12 mouse cellular contexts compared by ENCODE assay signal in the genomic region with DNA sequence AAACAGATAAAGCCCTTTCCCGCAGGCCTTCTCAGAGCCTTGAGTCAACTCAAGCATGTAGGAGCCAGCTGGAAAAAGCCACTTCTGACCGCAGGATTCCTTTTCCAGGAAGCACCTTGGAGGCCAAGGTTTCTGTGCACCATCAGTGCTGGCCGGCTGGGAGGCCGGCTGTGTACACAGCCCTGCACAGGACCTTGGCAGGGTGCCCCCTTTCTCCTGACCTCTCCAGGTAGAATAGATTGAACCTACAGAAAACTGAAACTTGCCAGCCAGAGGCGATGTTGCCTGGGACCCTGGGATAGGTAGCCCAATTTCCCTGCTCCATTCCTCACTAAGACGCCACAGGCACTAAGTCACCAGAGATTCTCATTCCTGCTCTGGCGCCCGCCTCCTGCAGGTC. TPM values are rescaled to one million over a fixed set of nuclear protein-coding genes. Genes with fewer than 3 reads are reported as not detected.
DNase-seq lines count a peak whose midpoint lies in the region; ATAC-seq and TF ChIP-seq lines count a peak whose summit lies in the region.
"Had no signal": no experiment of that assay in that cellular context is flagged by ENCODE, and none has a peak within 500 bp of the region (broad histone marks: within the 10 kb centered on the region; RNA-seq: fewer than 3 reads in every experiment).

No protein-coding gene starts in this region.

- peak; percentile 95 for DNase-seq in heart, adult 11 months
- DNase-seq in heart, adult 9 months (ENCODE audit: low spot score in 2 of 2), result no peak
- no peak for DNase-seq in cerebellum, adult 11 months
- DNase-seq in layer of hippocampus, adult 8-10 months (ENCODE audit: low spot score in 2 of 2), result no peak
- DNase-seq in c-Kit-positive CD71-positive TER-119-positive erythroid progenitor cells, embryonic 14.5 days (ENCODE audit: low spot score), result no peak

- no peak overlapping the region for H3K4me3 ChIP-seq in C2C12 (ENCODE audit: insufficient read depth, poor library complexity, severe bottlenecking)
- H3K4me3 ChIP-seq in heart, embryonic 15.5 days, result peak overlapping the region; percentile 78
- no peak overlapping the region for H3K4me3 ChIP-seq in liver, embryonic 15.5 days (replicated peaks)

- H3K4me2 ChIP-seq in heart, embryonic 15.5 days, result peak overlapping the region; percentile 91
- peak overlapping the region; percentile 29 for H3K4me2 ChIP-seq in liver, embryonic 15.5 days

- peaks cover 57% of the 10 kb centered on the region for H3K79me2 ChIP-seq in C2C12 (ENCODE audit: control insufficient read depth, insufficient read depth)

- no peak for ATAC-seq in heart, embryonic 15.5 days (replicated peaks; ENCODE audit: insufficient number of reproducible peaks, insufficient read depth, low FRiP score, low read depth)
- no peak for ATAC-seq in liver, embryonic 15.5 days (ENCODE audit: insufficient read depth)

- H3ac ChIP-seq in C2C12 (ENCODE audit: control insufficient read depth, insufficient read length, low read depth), result peak overlapping the region; percentile 9

- H3K36me3 ChIP-seq in C2C12 (ENCODE audit: control insufficient read depth, insufficient read depth), result peaks cover 41% of the 10 kb centered on the region
- peaks cover 16% of the 10 kb centered on the region for H3K36me3 ChIP-seq in heart, embryonic 15.5 days
- 0 out of 2 replicates have a peak, but pooled peaks cover 3% of the 10 kb centered on the region for H3K36me3 ChIP-seq in liver, embryonic 15.5 days (replicated peaks)

- peaks cover 84% of the 10 kb centered on the region for H3K4me1 ChIP-seq in heart, embryonic 15.5 days (replicated peaks)
- H3K4me1 ChIP-seq in liver, embryonic 15.5 days (replicated peaks), result peaks cover 67% of the 10 kb centered on the region

- no peak for TF ChIP-seq CTCF in C2C12 (IDR thresholded peaks at IDR 0.05; ENCODE audit: control insufficient read depth, insufficient read depth, insufficient read length)

- peaks cover 44% of the 10 kb centered on the region for H3K79me3 ChIP-seq in C2C12 (ENCODE audit: low read depth)

- 64% methylated on average over 8 of the region's 8 CpGs for WGBS in heart, embryonic 15.5 days
- WGBS in liver, embryonic 15.5 days (ENCODE audit: insufficient replicate concordance), result 56% methylated on average over 8 of the region's 8 CpGs

- H3K27ac ChIP-seq in heart, embryonic 15.5 days, result peak overlapping the region; percentile 93
- no peak overlapping the region for H3K27ac ChIP-seq in liver, embryonic 15.5 days (replicated peaks)

- H3K9ac ChIP-seq in heart, embryonic 15.5 days, result peak overlapping the region; percentile 84
- no peak overlapping the region for H3K9ac ChIP-seq in liver, embryonic 15.5 days

- no peaks in the 10 kb centered on the region for H3K9me3 ChIP-seq in heart, embryonic 15.5 days (replicated peaks)
- no peaks in the 10 kb centered on the region for H3K9me3 ChIP-seq in liver, embryonic 15.5 days (replicated peaks)

- no peaks in the 10 kb centered on the region for H3K27me3 ChIP-seq in C2C12 (ENCODE audit: control insufficient read depth, insufficient read depth, insufficient read length)
- no peaks in the 10 kb centered on the region for H3K27me3 ChIP-seq in heart, embryonic 15.5 days
- H3K27me3 ChIP-seq in liver, embryonic 15.5 days, result peaks cover 80% of the 10 kb centered on the region

TF ChIP-seq in C2C12, 6 proteins besides CTCF, POLR2A, EP300 and RAD21:
- TF ChIP-seq MAX (IDR thresholded peaks at IDR 0.05) (no peak), CEBPB (IDR thresholded peaks at IDR 0.05; ENCODE audit: low read depth) (no peak), MYOG (IDR thresholded peaks at IDR 0.05; ENCODE audit: control insufficient read depth, extremely low read depth, insufficient read length) (no peak), FOSL1 (IDR thresholded peaks at IDR 0.05; ENCODE audit: insufficient read depth, low read length, poor library complexity, severe bottlenecking) (no peak), USF1 (IDR thresholded peaks at IDR 0.05; ENCODE audit: low read depth) (no peak), MYOD1 (IDR thresholded peaks at IDR 0.05; ENCODE audit: control insufficient read depth, insufficient read length, low read depth) (no peak)

RNA-seq across cellular contexts. Expression of gene Cdc42ep1, which starts 3.4 kb away (rescaled TPM):
- 55.2 TPM for polyA plus RNA-seq in C2C12 (2012; fragmentation: generic; extraction: Trizol)
- 32.0 and 40.4 TPM in 2 replicates for polyA plus RNA-seq in heart, embryonic 15.5 days (2015; fragmentation: Nextera tagmentation; extraction: Ambion mirVana)
- 13.0 and 15.2 TPM in 2 replicates for polyA plus RNA-seq in liver, embryonic 15.5 days (2015; fragmentation: Nextera tagmentation; extraction: Ambion mirVana)
- 10 to 100 TPM; 14.5 to 18.7 (median 16.2) TPM for total RNA-seq in layer of hippocampus, adult 8-10 months (2022)
- total RNA-seq: CH12.LX; megakaryocyte progenitor cell, adult 5-6 weeks had no signal

RNA-seq across cellular contexts. Expression of gene Lgals2, which starts 9.5 kb away (rescaled TPM):
- polyA plus RNA-seq in C2C12 (2012; fragmentation: generic; extraction: Trizol), result 1.3 TPM
- polyA plus RNA-seq in heart, embryonic 15.5 days (2015; fragmentation: Nextera tagmentation; extraction: Ambion mirVana), result 0.43 and 0.45 TPM in 2 replicates
- 7.7 and 9.5 TPM in 2 replicates for polyA plus RNA-seq in liver, embryonic 15.5 days (2015; fragmentation: Nextera tagmentation; extraction: Ambion mirVana)
- total RNA-seq in layer of hippocampus, adult 8-10 months (2022), result not detected
- total RNA-seq: CH12.LX; gastrocnemius, adult 18-20 months; megakaryocyte progenitor cell, adult 5-6 weeks had no signal

RNA-seq across cellular contexts. Expression of gene Gga1, which starts 31.1 kb away (rescaled TPM):
- polyA plus RNA-seq in C2C12 (2012; fragmentation: generic; extraction: Trizol), result 71.2 TPM
- polyA plus RNA-seq in heart, embryonic 15.5 days (2015; fragmentation: Nextera tagmentation; extraction: Ambion mirVana), result 39.7 and 48.4 TPM in 2 replicates
- polyA plus RNA-seq in liver, embryonic 15.5 days (2015; fragmentation: Nextera tagmentation; extraction: Ambion mirVana), result 21.4 and 23.6 TPM in 2 replicates
- total RNA-seq in layer of hippocampus, adult 8-10 months (2022), result 10 to 100 TPM; 59.2 to 63.9 (median 62.6) TPM

RNA-seq across cellular contexts. Expression of gene Card10, which starts 43.0 kb away (rescaled TPM):
- polyA plus RNA-seq in C2C12 (2012; fragmentation: generic; extraction: Trizol), result 0.73 TPM
- polyA plus RNA-seq in heart, embryonic 15.5 days (2015; fragmentation: Nextera tagmentation; extraction: Ambion mirVana), result 5.7 and 7.6 TPM in 2 replicates
- polyA plus RNA-seq in liver, embryonic 15.5 days (2015; fragmentation: Nextera tagmentation; extraction: Ambion mirVana), result 1.8 and 2.5 TPM in 2 replicates
- total RNA-seq in layer of hippocampus, adult 8-10 months (2022), result 1 to 10 TPM; 6.6 to 8.2 (median 6.9) TPM

RNA-seq across cellular contexts. Expression of gene Gm49510, which starts 53.6 kb away (rescaled TPM):
- polyA plus RNA-seq in C2C12 (2012; fragmentation: generic; extraction: Trizol), result 0.07 TPM
- 0.53 TPM in 1 of 2 replicates, not detected in the other for polyA plus RNA-seq in heart, embryonic 15.5 days (2015; fragmentation: Nextera tagmentation; extraction: Ambion mirVana)
- polyA plus RNA-seq in liver, embryonic 15.5 days (2015; fragmentation: Nextera tagmentation; extraction: Ambion mirVana), result 0.08 and 0.26 TPM in 2 replicates
- total RNA-seq in layer of hippocampus, adult 8-10 months (2022), result 1 to 10 TPM in 1 of 4 experiments, under 1 TPM in 2, not detected in 1; 0.34 to 1.2 (median 0.38) TPM
- total RNA-seq: gastrocnemius, adult 18-20 months had no signal
- polyA plus RNA-seq: brain, embryonic 14.5 days had no signal
